Mouse (Mus musculus): ENCODE measurements at regions not wholly inside any gene's neighbourhood (a gene's known extent, or its start where the extent isn't known, plus 50 kb on each side); places are given as distances from the start of the nearest gene placed in this dataset.

DNA sequence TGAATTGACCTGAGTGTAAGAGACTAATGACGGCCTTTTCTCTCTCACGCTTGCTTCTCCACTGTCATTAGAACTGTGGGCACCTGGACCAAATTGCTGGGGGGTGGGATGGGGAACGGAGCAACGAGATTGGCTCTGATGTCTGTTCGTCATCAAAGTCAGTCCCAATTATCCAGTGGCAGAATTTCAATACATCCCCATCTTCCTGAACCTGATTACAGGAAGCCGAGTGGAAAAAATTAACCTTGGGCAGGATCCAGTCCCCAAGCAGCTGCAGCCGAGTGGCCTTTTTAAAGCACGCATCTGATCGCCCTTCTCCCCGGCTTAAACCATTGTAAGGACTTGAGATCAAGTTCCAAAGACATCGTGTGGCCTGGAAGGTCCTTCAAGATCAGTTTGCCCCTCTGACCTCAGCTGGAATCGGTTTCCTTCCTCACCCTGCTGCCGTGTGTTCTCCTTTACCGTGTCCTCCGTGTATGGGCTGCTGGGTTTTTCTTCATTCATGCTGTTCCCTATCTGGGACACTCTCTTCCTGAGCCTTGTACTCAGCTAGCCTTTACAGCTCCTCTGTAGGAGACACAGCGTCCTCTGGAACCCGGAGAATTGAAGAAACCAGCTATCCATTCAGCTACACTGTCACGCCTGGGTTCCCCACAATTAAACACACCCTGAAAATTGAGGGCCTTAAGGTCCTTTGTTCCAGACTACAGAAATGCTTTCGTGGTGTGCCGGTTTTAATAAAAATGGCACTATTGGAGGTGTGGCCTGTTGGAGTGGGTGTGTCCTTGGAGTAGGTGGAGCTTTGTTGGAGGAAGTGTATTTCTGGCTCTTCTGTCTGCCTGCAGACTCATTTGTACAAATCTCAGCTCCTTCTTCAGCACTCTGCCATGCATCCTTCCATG is 61.9 kb upstream of the Kit start:
- no peak for ATAC-seq (replicated peaks; ENCODE audit: low FRiP score, poor library complexity, severe bottlenecking)

DNA sequence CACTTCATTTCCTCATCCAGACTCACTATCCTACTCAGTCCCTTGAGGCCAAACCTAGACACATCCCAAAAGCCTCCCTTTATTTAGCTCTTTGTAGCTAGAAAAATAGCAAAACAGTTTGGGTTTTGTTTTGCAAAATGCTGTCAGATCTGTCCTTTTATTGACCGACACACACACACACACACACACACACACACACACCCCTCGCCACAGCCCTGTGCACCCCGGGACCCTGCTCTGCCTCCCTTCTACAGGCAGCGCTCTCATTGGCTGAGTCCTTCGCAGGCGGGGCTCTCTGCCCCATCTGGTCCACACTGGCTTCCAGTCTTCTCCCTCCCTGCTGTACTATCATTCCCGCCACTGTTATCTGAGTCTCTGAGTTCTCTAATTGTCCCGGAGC is 56.5 kb upstream of the Kit start:
- ATAC-seq (replicated peaks; ENCODE audit: low FRiP score, poor library complexity, severe bottlenecking), result no peak

DNA sequence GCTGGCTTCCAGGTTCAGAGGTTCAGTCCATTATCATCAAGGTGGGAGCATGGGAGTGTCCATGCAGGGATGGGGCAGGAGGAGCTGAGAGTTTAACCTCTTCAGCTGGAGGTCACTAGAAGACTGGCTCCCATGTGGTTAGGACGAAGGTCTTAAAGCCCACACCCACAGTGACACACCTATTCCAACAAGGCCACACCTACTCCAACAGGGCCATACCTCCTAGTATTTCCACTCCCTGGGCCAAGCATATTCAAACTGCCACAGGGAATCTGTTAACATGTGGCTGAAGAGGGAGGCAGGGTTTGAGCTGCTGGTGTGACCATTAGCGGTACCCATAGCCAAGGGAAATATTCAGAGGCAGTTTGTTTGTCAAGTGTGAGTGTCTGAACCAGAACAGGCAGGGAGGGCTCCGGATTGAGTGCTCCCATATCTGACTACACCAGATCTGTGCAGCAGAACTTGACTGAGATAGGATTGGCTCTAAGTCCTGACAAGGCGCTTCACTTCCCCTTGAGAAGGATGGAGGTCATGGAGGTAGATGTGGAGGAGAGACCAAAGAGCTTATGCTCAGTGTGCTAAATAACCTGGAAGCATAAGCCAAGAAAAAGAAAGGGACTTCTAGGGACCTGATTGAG is 51.6 kb upstream of the Kit start:
- ATAC-seq (replicated peaks; ENCODE audit: low FRiP score, poor library complexity, severe bottlenecking), result no peak
